Mouse (Mus musculus) CH12.LX (cell line): ENCODE data around the gene Zbtb7a. TPM values are rescaled to one million over a fixed set of nuclear protein-coding genes. Genes with fewer than 3 reads are reported as not detected.
"Not testable (repeated sequence)": the region's sequence is repeated elsewhere in the genome, so short reads cannot be mapped to it uniquely, and the experiment has no call there.

ENCODE experiments used
- DNase-seq: peaks from one replicate; pipeline ENCODE4 v3.0.0-alpha.2; 2013; ENCODE audit errors: extremely low read depth
- H3K27ac ChIP-seq: 2 replicates; pipeline ENCODE4 v1.5.1; 2012; ENCODE audit warnings: low read depth, mild to moderate bottlenecking, control low read depth, moderate library complexity; ENCODE audit not compliant: insufficient read depth
- H3K27me3 ChIP-seq: replicated peaks from 2 replicates; pipeline ENCODE3; 2012; ENCODE audit warnings: inconsistent platforms
- H3K36me3 ChIP-seq, 2 experiments: replicated peaks in 1 of 2; 2 replicates each; pipeline versions ENCODE3 to v1.6.1; 2012; ENCODE audit warnings: inconsistent platforms in 1 of 2, low read length in 1 of 2, mild to moderate bottlenecking in 1 of 2, mixed read lengths in 1 of 2, moderate library complexity in 1 of 2; ENCODE audit not compliant: control insufficient read depth in 1 of 2, insufficient read depth in 1 of 2
- H3K4me1 ChIP-seq, 2 experiments: 2 replicates each; pipeline ENCODE4 v1.6.1; 2012; ENCODE audit warnings: inconsistent platforms in 1 of 2, moderate library complexity in 1 of 2; ENCODE audit not compliant: insufficient read depth in 2 of 2, control insufficient read depth in 1 of 2
- H3K4me2 ChIP-seq: 2 replicates; pipeline ENCODE4 v1.6.1; 2012; ENCODE audit warnings: low read depth, mild to moderate bottlenecking, control low read depth; ENCODE audit not compliant: poor library complexity, insufficient read depth, severe bottlenecking
- H3K4me3 ChIP-seq, 3 experiments: fragments of 150-350 bp in 1 of 3; sonication (generic) in 1 of 3; replicated peaks in 1 of 3; 2 replicates each; pipeline versions ENCODE3 to v1.5.1; 2011 to 2012; ENCODE audit warnings: low read depth in 2 of 3, low read length in 2 of 3, mild to moderate bottlenecking in 2 of 3, moderate library complexity in 2 of 3, control low read depth in 1 of 3, improper control_type of control experiment in 1 of 3, inconsistent platforms in 1 of 3, mixed read lengths in 1 of 3; ENCODE audit not compliant: poor library complexity in 1 of 3
- H3K79me2 ChIP-seq: replicated peaks from 2 replicates; pipeline ENCODE4 v1.6.1; 2012; ENCODE audit warnings: mild to moderate bottlenecking, moderate library complexity; ENCODE audit not compliant: control insufficient read depth, poor library complexity, insufficient read depth, severe bottlenecking; ENCODE audit errors: extremely low read depth
- H3K9ac ChIP-seq: 2 replicates; pipeline ENCODE4 v1.6.1; 2012; ENCODE audit warnings: low read depth, mild to moderate bottlenecking, control low read depth, moderate library complexity; ENCODE audit not compliant: insufficient read depth
- H3K9me3 ChIP-seq: replicated peaks from 2 replicates; pipeline ENCODE3; 2012; ENCODE audit warnings: low read length, inconsistent platforms, mixed read lengths
- CTCF ChIP-seq, 2 experiments: IDR thresholded peaks in 1 of 2; conservative IDR thresholded peaks in 1 of 2; 2 replicates each; pipeline ENCODE4 v1.5.1; 2011 to 2012; ENCODE audit warnings: low read depth in 2 of 2, low read length in 2 of 2, improper control_type of control experiment in 1 of 2, inconsistent platforms in 1 of 2, mild to moderate bottlenecking in 1 of 2, moderate library complexity in 1 of 2
- MXI1 ChIP-seq: IDR thresholded peaks from 2 replicates; pipeline ENCODE4 v1.6.1; 2011; ENCODE audit warnings: mild to moderate bottlenecking, low read depth, low read length, improper control_type of control experiment
- MYC ChIP-seq: IDR thresholded peaks from 2 replicates; pipeline ENCODE4 v1.6.1; 2011; ENCODE audit warnings: low read depth, mild to moderate bottlenecking, improper control_type of control experiment, low read length
- POLR2A ChIP-seq: IDR thresholded peaks from 2 replicates; pipeline ENCODE4 v1.6.1; 2011; ENCODE audit warnings: low read depth, mild to moderate bottlenecking, improper control_type of control experiment, low read length
- RCOR1 ChIP-seq: conservative IDR thresholded peaks from 2 replicates; pipeline ENCODE4 v1.6.1; 2012; ENCODE audit warnings: low read depth, mild to moderate bottlenecking, inconsistent platforms, low read length, improper control_type of control experiment
- SIN3A ChIP-seq: IDR thresholded peaks from 2 replicates; pipeline ENCODE4 v1.6.1; 2012; ENCODE audit warnings: low read length, improper control_type of control experiment, inconsistent platforms
- ZC3H11A ChIP-seq: IDR thresholded peaks from 2 replicates; pipeline ENCODE4 v1.6.1; 2012; ENCODE audit warnings: low read depth, mild to moderate bottlenecking, inconsistent platforms, low read length, improper control_type of control experiment
- ZNF384 ChIP-seq: IDR thresholded peaks from 2 replicates; pipeline ENCODE4 v1.6.1; 2012; ENCODE audit warnings: low read depth, low read length, improper control_type of control experiment, inconsistent platforms
- dilution Hi-C: fragments of 300-500 bp; cut with MboI; formaldehyde crosslinking; loops from 2 replicates; pipeline ENCODE4 v1.14.3; 2020; ENCODE audit warnings: low sequenced_read_pairs; ENCODE audit not compliant: extremely low pct_unique_long_range_greater_than_20kb, extremely low pct_ligation_motif_present
- in situ Hi-C: fragments of 300-500 bp; cut with MboI; formaldehyde crosslinking; loops from 3 replicates; pipeline ENCODE4 v1.14.3; 2019; ENCODE audit warnings: low sequenced_read_pairs, low pct_ligation_motif_present, low pct_unique_long_range_greater_than_20kb, mixed read lengths
- polyA plus RNA-seq: library from polyadenylated mRNA; unstranded; fragments of >175 nt; gene quantifications from 2 replicates; pipeline ENCODE4 v1.2.1, GENCODE M21; 2012; ENCODE audit warnings: low read depth; ENCODE audit not compliant: insufficient read length
- total RNA-seq, 2 experiments: library from RNA; depleted of rRNA; stranded (reverse); fragments of 300-350 nt in 1 of 2; fragments of >200 nt in 1 of 2; gene quantifications; 2 replicates each; pipeline ENCODE4 v1.2.3; 2012 to 2014

Zbtb7a gene
- total and polyA plus RNA-seq, 3 experiments = 3.0 to 21.3 (median 18.2) TPM

DNA sequence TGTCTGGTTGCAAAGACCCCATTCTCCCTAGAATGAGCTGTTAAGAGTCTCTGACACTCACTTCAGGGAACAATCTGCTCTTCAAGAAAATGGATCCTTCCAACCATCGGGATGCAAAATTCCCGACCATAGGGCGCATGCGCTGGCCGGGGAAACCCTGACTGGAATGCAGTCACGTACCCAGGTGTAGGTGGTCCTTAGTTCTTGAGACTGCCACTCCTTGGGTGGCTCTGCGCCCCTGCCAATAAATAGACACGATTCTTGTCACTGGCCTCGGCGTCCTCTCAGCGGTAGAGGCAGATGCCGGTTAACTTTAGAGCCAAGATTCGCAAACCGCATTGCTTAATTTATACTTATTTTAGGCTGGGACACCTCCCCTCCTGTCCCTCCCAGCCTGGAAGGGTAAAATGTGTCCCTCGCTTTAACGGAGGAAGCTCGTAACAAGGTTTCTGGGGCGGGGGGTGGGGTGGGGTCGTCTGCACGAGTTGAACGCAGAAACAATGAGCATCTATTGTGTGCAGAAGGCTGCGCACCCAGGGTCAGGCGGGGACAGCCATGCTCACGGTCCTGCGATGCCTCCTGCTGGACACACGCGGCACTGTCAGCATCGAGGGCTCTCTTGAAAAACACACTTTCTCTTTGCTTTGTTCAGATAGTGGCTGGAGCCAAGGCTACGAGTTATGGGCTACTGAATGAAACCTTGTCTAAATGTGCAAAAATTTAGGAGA lies 39.8 kb downstream of the Zbtb7a start (continued):
- TF ChIP-seq ZC3H11A (peak; percentile 73), SIN3A (peak; percentile 68)

DNA sequence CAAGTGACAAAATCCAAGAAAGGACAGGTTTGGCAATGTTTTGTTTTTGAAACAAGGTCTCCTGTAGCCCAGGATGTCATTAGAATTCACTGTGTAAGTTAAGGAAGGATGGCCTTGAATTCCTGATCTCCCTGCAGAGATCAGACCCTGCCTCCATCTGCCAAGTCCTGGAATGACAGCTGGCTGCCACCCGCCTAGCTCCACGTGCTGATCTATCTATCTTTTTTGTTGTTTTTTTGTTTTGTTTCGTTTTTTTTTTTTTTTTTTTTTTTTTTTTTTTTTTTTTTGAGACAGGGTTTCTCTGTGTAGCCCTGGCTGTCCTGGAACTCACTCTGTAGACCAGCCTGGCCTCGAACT lies 40.3 kb downstream of the Zbtb7a start:
- H3K79me2 ChIP-seq = peaks cover 38% of the 10 kb centered on the region
- dilution Hi-C loops = not testable (repeated sequence)

DNA sequence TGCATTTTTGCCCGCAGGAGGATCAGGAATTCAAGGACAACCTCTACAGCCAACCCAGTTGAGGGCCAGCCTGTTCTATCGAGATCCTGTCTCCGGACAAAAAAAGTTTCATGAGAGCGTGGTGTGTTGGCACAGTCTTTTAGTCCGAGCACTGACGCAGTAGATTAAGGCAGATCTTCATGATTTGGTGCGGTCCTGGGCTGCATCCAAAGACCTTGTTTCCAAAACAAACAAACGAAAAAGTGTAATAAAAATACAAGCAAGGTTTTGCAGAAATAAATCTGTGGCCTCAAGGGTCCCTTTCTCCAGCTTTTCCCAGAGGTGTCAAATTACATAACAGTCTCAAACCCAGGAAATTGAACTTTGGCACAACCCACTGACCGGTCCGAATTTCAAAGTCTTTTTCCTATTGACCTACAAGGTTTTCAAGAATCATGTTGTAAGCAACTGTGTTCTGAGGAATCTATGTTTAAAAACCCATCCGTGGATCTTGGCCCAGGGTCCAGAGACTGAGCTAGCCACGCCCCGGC lies 41.0 kb downstream of the Zbtb7a start:
- TF ChIP-seq POLR2A = no peak
- 0 out of 2 replicates have a peak, but pooled peaks have one; percentile 9 for TF ChIP-seq RCOR1
- 0 out of 2 replicates have a peak, but pooled peaks have one; percentile 22 for TF ChIP-seq ZNF384
- Histone ChIP-seq H3K4me2 (peak overlapping the region; percentile 93), H3K9me3 (no peaks in the 10 kb centered on the region), H3K27me3 (no peaks in the 10 kb centered on the region), H3K36me3 (peaks cover 37 to 39% of the 10 kb centered on the region in 2 experiments), H3K4me1 (peaks cover 22 to 43% of the 10 kb centered on the region in 2 experiments), H3K9ac (peak overlapping the region; percentile 23; the same call in 1 of the 2 replicates), H3K79me2 (peaks cover 39% of the 10 kb centered on the region), H3K27ac (no peak overlapping the region), H3K4me3 (peak overlapping the region in 2 of 3 experiments; percentile 21 to 99)
- dilution Hi-C loops (no loop called here), in situ Hi-C loops (loop anchor here (10.0 kb wide), 1 partner anchor 101 kb away; the partner anchor contains the start of gene Thop1)
- no peak for DNase-seq

More for the DNA sequence above, 40.3 kb downstream of the Zbtb7a start:
- 0 out of 2 replicates have a peak overlapping the region, but pooled peaks have one; percentile 9 for H3K9ac ChIP-seq
- H3K4me3 ChIP-seq = peak overlapping the region in 1 of 3 experiments; percentile 28
- peaks cover 22 to 36% of the 10 kb centered on the region in 2 experiments for H3K4me1 ChIP-seq
- H3K27me3 ChIP-seq, H3K27ac ChIP-seq, DNase-seq, H3K9me3 ChIP-seq: not testable (repeated sequence)
- TF ChIP-seq CTCF (conservative IDR thresholded peaks at IDR 0.05 in 1 of 2, IDR thresholded peaks at IDR 0.05 in 1 of 2; ENCODE audit: low read depth in 2 of 2, low read length in 2 of 2) = peak in 1 of 2 experiments; percentile 6; a peak in 1 of 4 replicates
- peak; percentile 5; the same call in 1 of the 2 replicates for TF ChIP-seq MYC
- TF ChIP-seq SIN3A = peak; percentile 15; the same call in 1 of the 2 replicates
- TF ChIP-seq MXI1 = peak; percentile 10; the same call in 1 of the 2 replicates
- peak; percentile 77 for TF ChIP-seq ZNF384
- in situ Hi-C loops = loop anchor here (10.0 kb wide), 1 partner anchor 101 kb away; the partner anchor contains the start of gene Thop1
- peak overlapping the region; percentile 93 for H3K4me2 ChIP-seq
- H3K36me3 ChIP-seq = peaks cover 30 to 33% of the 10 kb centered on the region in 2 experiments
